Mouse (Mus musculus) megakaryocyte, embryonic 14.5 days (primary cell): ENCODE measurements around the gene Slc25a21. TPM values are rescaled to one million over a fixed set of nuclear protein-coding genes. Genes with fewer than 3 reads are reported as not detected.

Source experiments
- H3K27me3 ChIP-seq: replicated peaks from 2 replicates; pipeline ENCODE3; 2012; ENCODE audit warnings: inconsistent platforms
- H3K36me3 ChIP-seq: replicated peaks from 2 replicates; pipeline ENCODE3; 2012; ENCODE audit warnings: low read length, inconsistent platforms, mixed read lengths
- H3K4me1 ChIP-seq: 2 replicates; pipeline ENCODE4 v1.6.1; 2012; ENCODE audit warnings: inconsistent platforms
- H3K4me3 ChIP-seq: replicated peaks from 2 replicates; pipeline ENCODE3; 2012; ENCODE audit warnings: moderate library complexity, mild to moderate bottlenecking, inconsistent platforms
- H3K9me3 ChIP-seq: 2 replicates; pipeline ENCODE4 v1.6.1; 2012; ENCODE audit warnings: inconsistent platforms
- FLI1 ChIP-seq: IDR thresholded peaks from 2 replicates; pipeline ENCODE4 v1.6.1; 2012; ENCODE audit warnings: low read length, inconsistent platforms, mixed read lengths
- GATA1 ChIP-seq: IDR thresholded peaks from 3 replicates; pipeline ENCODE4 v1.6.1; 2012; ENCODE audit warnings: mixed read lengths, low read length, inconsistent platforms, borderline replicate concordance
- polyA plus RNA-seq: library from polyadenylated mRNA; stranded (reverse); fragments of >175 nt; gene quantifications from 2 replicates; pipeline ENCODE4 v1.2.3, GENCODE M21; 2012; ENCODE audit warnings: low replicate concordance; ENCODE audit not compliant: insufficient read depth

Slc25a21 gene
- polyA plus RNA-seq, 1 experiment = 0.18 TPM

GRCm38 (mm10) chr12:56701004-56701403 is 496.3 kb downstream of the Slc25a21 start:
- no peak for TF ChIP-seq GATA1
- TF ChIP-seq FLI1 = no peak
- peaks cover 54% of the 10 kb centered on the region for H3K27me3 ChIP-seq
- no peak overlapping the region for H3K4me3 ChIP-seq
- peaks cover 19% of the 10 kb centered on the region for H3K9me3 ChIP-seq
- no peaks in the 10 kb centered on the region for H3K36me3 ChIP-seq
- peaks cover 18% of the 10 kb centered on the region for H3K4me1 ChIP-seq

- Histone ChIP-seq H3K4me1 (peaks cover 26% of the 10 kb centered on the region), H3K36me3 (no peaks in the 10 kb centered on the region), H3K4me3 (no peak overlapping the region), H3K27me3 (peaks cover 62% of the 10 kb centered on the region), H3K9me3 (peaks cover 27% of the 10 kb centered on the region)
- TF ChIP-seq GATA1 (no peak), FLI1 (no peak)
Observed at GRCm38 (mm10) chr12:56699915-56700900, 497.1 kb downstream of the Slc25a21 start.

GRCm38 (mm10) chr12:56699351-56699750 is 497.9 kb downstream of the Slc25a21 start:
- H3K9me3 ChIP-seq = peaks cover 33% of the 10 kb centered on the region
- H3K4me1 ChIP-seq = peaks cover 33% of the 10 kb centered on the region
- no peaks in the 10 kb centered on the region for H3K36me3 ChIP-seq
- no peak overlapping the region for H3K4me3 ChIP-seq
- peaks cover 70% of the 10 kb centered on the region for H3K27me3 ChIP-seq
- no peak for TF ChIP-seq GATA1
- no peak for TF ChIP-seq FLI1

- Histone ChIP-seq H3K27me3 (peaks cover 80% of the 10 kb centered on the region), H3K4me1 (peaks cover 33% of the 10 kb centered on the region), H3K9me3 (peaks cover 37% of the 10 kb centered on the region), H3K36me3 (no peaks in the 10 kb centered on the region), H3K4me3 (no peak overlapping the region)
- TF ChIP-seq GATA1 (no peak), FLI1 (no peak)
Observed at GRCm38 (mm10) chr12:56698191-56698980, 498.9 kb downstream of the Slc25a21 start.

DNA sequence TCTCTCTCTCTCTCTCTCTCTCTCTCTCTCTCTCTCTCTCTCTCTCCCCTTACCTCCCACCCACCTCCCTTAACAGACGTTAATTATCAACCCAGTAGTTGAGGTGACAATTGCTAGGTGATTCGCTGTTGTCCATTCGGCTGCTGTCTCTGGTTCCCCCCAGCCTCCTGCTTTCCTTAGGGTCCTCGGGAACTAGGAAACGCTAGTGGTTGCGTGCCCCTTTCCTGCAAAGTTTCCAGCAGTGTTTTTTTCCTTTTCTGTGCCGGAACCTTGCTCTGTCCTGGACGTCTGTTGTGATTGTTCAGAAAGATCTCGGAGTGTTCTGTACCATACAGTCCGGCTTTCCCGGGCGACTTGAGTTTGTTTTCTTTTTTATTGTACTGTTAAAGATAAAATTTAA is 499.5 kb downstream of the Slc25a21 start:
- H3K4me1 ChIP-seq = peaks cover 33% of the 10 kb centered on the region
- H3K4me3 ChIP-seq = peak overlapping the region; percentile 3
- H3K36me3 ChIP-seq = no peaks in the 10 kb centered on the region
- peaks cover 86% of the 10 kb centered on the region for H3K27me3 ChIP-seq
- TF ChIP-seq GATA1 = no peak
- TF ChIP-seq FLI1 = no peak
- peaks cover 37% of the 10 kb centered on the region for H3K9me3 ChIP-seq

DNA sequence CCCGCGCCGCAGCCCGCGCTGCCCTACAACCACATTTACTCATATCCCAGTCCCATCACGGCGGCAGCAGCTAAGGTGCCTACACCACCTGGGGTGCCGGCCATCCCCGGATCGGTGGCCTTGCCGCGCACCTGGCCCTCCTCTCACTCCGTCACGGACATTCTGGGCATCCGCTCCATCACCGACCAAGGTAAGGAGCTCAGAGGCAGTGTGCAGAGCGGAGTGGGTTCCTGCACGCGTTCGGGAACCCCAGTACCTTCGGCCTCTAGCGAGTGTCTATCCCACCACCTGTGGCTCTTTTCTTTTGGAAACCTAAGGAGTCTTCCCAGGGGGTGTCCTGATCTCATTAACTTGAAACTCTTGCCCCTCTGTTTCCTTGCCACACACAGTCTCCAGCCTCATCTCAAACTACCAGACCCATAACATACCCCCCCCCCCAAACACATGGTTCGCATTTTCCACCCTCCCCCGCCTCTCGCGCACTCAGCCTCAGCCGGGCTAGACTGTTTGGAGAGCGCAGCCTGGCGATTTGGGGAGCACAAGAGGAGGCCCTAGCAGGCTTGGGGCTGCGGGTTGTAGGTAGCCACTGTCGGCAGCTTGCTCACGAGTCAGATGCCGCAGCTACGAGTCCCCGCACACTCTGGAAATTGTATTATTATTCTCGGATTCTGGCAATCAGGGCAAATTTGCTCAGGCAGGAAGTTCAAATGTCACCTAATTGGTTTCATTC is 500.1 kb downstream of the Slc25a21 start:
- Histone ChIP-seq H3K4me3 (peak overlapping the region; percentile 80), H3K9me3 (peaks cover 43% of the 10 kb centered on the region), H3K36me3 (no peaks in the 10 kb centered on the region), H3K27me3 (peaks cover 88% of the 10 kb centered on the region), H3K4me1 (peaks cover 39% of the 10 kb centered on the region)
- TF ChIP-seq GATA1 (no peak), FLI1 (no peak)

- Histone ChIP-seq H3K4me1 (peaks cover 44% of the 10 kb centered on the region), H3K9me3 (peaks cover 49% of the 10 kb centered on the region), H3K27me3 (peaks cover 94% of the 10 kb centered on the region), H3K36me3 (no peaks in the 10 kb centered on the region), H3K4me3 (peak overlapping the region; percentile 80)
- TF ChIP-seq GATA1 = no peak
- TF ChIP-seq FLI1 = no peak
Observed at GRCm38 (mm10) chr12:56696174-56697010, 500.9 kb downstream of the Slc25a21 start.

DNA sequence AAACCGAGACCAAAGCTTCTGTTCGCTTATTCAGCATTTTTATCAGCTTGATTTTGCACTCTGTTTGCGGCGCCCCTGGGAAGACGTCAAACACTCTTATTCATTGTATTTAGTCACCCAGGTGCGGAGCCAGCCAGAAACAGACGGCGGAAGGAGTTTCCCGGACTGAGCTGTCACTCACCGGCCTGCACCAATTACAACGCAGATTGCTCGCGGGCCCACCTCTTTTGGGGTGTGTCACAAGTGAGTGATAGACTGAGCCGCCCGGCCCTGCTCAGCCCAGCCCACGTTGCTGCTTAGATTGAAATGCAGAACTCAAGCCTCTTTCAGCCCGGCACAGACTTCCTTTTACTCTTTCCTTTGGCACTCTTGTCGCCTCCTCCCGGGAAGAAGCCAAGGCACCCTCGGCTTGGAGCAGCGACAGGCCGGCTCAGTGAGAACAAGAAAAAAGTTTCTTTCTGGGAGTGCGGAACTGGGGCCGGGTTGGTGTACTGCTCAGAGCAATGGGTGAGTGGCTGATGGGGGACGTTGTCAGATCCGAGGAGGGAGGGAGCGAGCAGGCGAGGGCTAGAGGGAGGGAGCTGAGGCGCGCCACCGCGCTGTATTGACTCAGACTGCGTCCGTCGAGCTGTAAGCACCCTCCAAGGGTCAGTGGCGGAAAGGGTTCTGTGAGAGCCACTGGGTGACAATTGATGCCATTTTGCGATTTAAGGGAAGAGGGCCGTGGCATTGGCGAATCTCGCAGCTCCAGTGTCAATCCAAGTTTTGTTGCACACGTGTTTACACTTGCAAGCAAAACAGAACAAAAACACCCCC is 501.7 kb downstream of the Slc25a21 start:
- Histone ChIP-seq H3K4me3 (peak overlapping the region; percentile 87), H3K27me3 (peaks cover 97% of the 10 kb centered on the region), H3K36me3 (no peaks in the 10 kb centered on the region), H3K9me3 (peaks cover 53% of the 10 kb centered on the region), H3K4me1 (peaks cover 50% of the 10 kb centered on the region)
- no peak for TF ChIP-seq GATA1
- no peak for TF ChIP-seq FLI1

DNA sequence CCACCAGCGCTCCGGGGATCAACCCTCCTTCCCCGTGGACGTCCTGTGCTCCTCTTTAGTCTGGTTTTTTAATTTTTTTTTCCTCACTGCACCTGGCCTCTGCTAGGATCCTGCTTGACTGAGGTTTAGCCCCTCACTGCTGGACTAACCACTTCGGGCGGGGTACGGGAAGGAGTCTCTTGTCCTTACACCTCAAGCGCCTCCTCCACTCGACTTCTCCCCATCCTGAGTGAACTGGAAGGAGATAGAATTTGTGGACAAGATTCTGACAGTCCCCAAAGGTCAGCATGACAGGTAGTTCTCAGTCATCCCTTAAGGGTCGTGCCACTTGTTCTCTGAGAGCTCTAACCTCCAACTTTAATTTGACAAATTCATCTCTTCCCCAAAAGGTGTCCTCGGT is 502.3 kb downstream of the Slc25a21 start:
- no peak overlapping the region for H3K4me3 ChIP-seq
- H3K4me1 ChIP-seq = peaks cover 56% of the 10 kb centered on the region
- peaks cover 55% of the 10 kb centered on the region for H3K9me3 ChIP-seq
- no peaks in the 10 kb centered on the region for H3K36me3 ChIP-seq
- TF ChIP-seq FLI1 = no peak
- TF ChIP-seq GATA1 = no peak
- H3K27me3 ChIP-seq = peaks cover 97% of the 10 kb centered on the region
